20 mouse cellular contexts compared by ENCODE assay signal in genomic region chr11:109365818-109366217, GRCm38 (mm10). TPM values are rescaled to one million over a fixed set of nuclear protein-coding genes. Genes with fewer than 3 reads are reported as not detected.
A peak's percentile ranks its signal among the peaks of the same experiment; 100 is the strongest.
DNase-seq lines count a peak whose midpoint lies in the region; ATAC-seq and TF ChIP-seq lines count a peak whose summit lies in the region.
"Had no signal": no experiment of that assay in that cellular context is flagged by ENCODE, and none has a peak within 500 bp of the region (broad histone marks: within the 10 kb centered on the region; RNA-seq: fewer than 3 reads in every experiment).

No protein-coding gene starts in this region.

- no peak for DNase-seq in forebrain, postnatal 0 days
- no peak for DNase-seq in forebrain, embryonic 10.5 days (ENCODE audit: extremely low spot score, low spot score)
- no peak for DNase-seq in liver, embryonic 13.5 days
- DNase-seq in liver, embryonic 11.5 days (ENCODE audit: low spot score), result no peak
- no peak for DNase-seq in neural tube, embryonic 10.5 days (ENCODE audit: extremely low spot score, low spot score)
- DNase-seq in testis, postnatal 14 days (ENCODE audit: low spot score), result no peak
- DNase-seq in embryo, embryonic 9.5 days (ENCODE audit: extremely low spot score), result no peak
- DNase-seq: adrenal gland, adult 8-10 months; B cell, adult 2 months; cerebellum, postnatal 25 days; gastrocnemius, postnatal 10 days; heart, postnatal 36 days; lung, postnatal 14 days; thymus, adult 2 months had no signal

- H3K27me3 ChIP-seq in forebrain, postnatal 0 days (ENCODE audit: insufficient read depth, low read length), result no peaks in the 10 kb centered on the region
- H3K27me3 ChIP-seq in forebrain, embryonic 10.5 days (ENCODE audit: poor library complexity, severe bottlenecking), result peaks cover 11% of the 10 kb centered on the region
- no peaks in the 10 kb centered on the region for H3K27me3 ChIP-seq in liver, embryonic 13.5 days
- no peaks in the 10 kb centered on the region for H3K27me3 ChIP-seq in liver, embryonic 11.5 days (replicated peaks; ENCODE audit: control insufficient read depth, insufficient read depth, low read length)
- peaks cover 4% of the 10 kb centered on the region; the same call in 1 of the 2 replicates for H3K27me3 ChIP-seq in neural tube, embryonic 13.5 days
- H3K27me3 ChIP-seq: embryonic facial prominence, embryonic 15.5 days had no signal

- peak overlapping the region; percentile 73; the same call in 1 of the 2 replicates for H3K4me2 ChIP-seq in forebrain, postnatal 0 days (ENCODE audit: low read depth)
- H3K4me2 ChIP-seq in liver, embryonic 13.5 days, result peak overlapping the region; percentile 81
- H3K4me2 ChIP-seq in liver, embryonic 11.5 days, result no peak overlapping the region; the same call in 1 of the 2 replicates
- H3K4me2 ChIP-seq in neural tube, embryonic 13.5 days, result peak overlapping the region; percentile 79

- H3K36me3 ChIP-seq in forebrain, postnatal 0 days (ENCODE audit: insufficient read depth), result no peaks in the 10 kb centered on the region; the same call in none of the 2 replicates
- H3K36me3 ChIP-seq in forebrain, embryonic 10.5 days (replicated peaks), result peaks cover 56% of the 10 kb centered on the region
- H3K36me3 ChIP-seq in liver, embryonic 13.5 days, result peaks cover 38% of the 10 kb centered on the region
- H3K36me3 ChIP-seq in liver, embryonic 11.5 days (ENCODE audit: control insufficient read depth, insufficient read depth, low read length), result peaks cover 9% of the 10 kb centered on the region
- peaks cover 30% of the 10 kb centered on the region for H3K36me3 ChIP-seq in neural tube, embryonic 13.5 days

- peaks cover 26% of the 10 kb centered on the region for H3K4me1 ChIP-seq in forebrain, postnatal 0 days (ENCODE audit: insufficient read depth)
- H3K4me1 ChIP-seq in forebrain, embryonic 10.5 days, result peaks cover 45% of the 10 kb centered on the region
- peaks cover 81% of the 10 kb centered on the region for H3K4me1 ChIP-seq in liver, embryonic 13.5 days (replicated peaks)
- H3K4me1 ChIP-seq in liver, embryonic 11.5 days (replicated peaks; ENCODE audit: control insufficient read depth, insufficient read depth, low read length), result peaks cover 34% of the 10 kb centered on the region
- peaks cover 82% of the 10 kb centered on the region for H3K4me1 ChIP-seq in neural tube, embryonic 13.5 days (replicated peaks)

- no peaks in the 10 kb centered on the region for H3K9me3 ChIP-seq in forebrain, postnatal 0 days (ENCODE audit: low read length)
- H3K9me3 ChIP-seq in forebrain, embryonic 10.5 days, result no peaks in the 10 kb centered on the region
- H3K9me3 ChIP-seq in liver, embryonic 13.5 days (replicated peaks), result no peaks in the 10 kb centered on the region
- no peaks in the 10 kb centered on the region for H3K9me3 ChIP-seq in liver, embryonic 11.5 days (ENCODE audit: control insufficient read depth, low read length)
- no peaks in the 10 kb centered on the region for H3K9me3 ChIP-seq in neural tube, embryonic 13.5 days
- H3K9me3 ChIP-seq: embryonic facial prominence, embryonic 15.5 days had no signal

- H3K4me3 ChIP-seq in forebrain, postnatal 0 days (ENCODE audit: low read depth, low read length), result no peak overlapping the region
- H3K4me3 ChIP-seq in forebrain, embryonic 10.5 days, result no peak overlapping the region
- H3K4me3 ChIP-seq in liver, embryonic 13.5 days (replicated peaks), result no peak overlapping the region
- no peak overlapping the region for H3K4me3 ChIP-seq in liver, embryonic 11.5 days (ENCODE audit: low read depth, low read length)
- H3K4me3 ChIP-seq in neural tube, embryonic 13.5 days, result no peak overlapping the region
- H3K4me3 ChIP-seq: embryonic facial prominence, embryonic 15.5 days had no signal

- WGBS in forebrain, postnatal 0 days, result 90% methylated on average over 5 of the region's 5 CpGs
- WGBS in forebrain, embryonic 10.5 days, result 95% methylated on average over 5 of the region's 5 CpGs
- 89% methylated on average over 5 of the region's 5 CpGs for WGBS in liver, embryonic 13.5 days (ENCODE audit: insufficient replicate concordance)
- 94% methylated on average over 5 of the region's 5 CpGs for WGBS in liver, embryonic 11.5 days
- WGBS in neural tube, embryonic 13.5 days, result 94% methylated on average over 5 of the region's 5 CpGs

- no peak for ATAC-seq in forebrain, postnatal 0 days
- ATAC-seq in liver, embryonic 13.5 days (ENCODE audit: low read depth), result no peak
- ATAC-seq in liver, embryonic 11.5 days (replicated peaks; ENCODE audit: low FRiP score), result no peak
- ATAC-seq in neural tube, embryonic 13.5 days (ENCODE audit: low read depth), result no peak
- ATAC-seq: forebrain, embryonic 14.5 days had no signal

- no peak overlapping the region for H3K9ac ChIP-seq in forebrain, postnatal 0 days
- no peak overlapping the region for H3K9ac ChIP-seq in liver, embryonic 13.5 days
- no peak overlapping the region for H3K9ac ChIP-seq in liver, embryonic 11.5 days (ENCODE audit: low read depth, low read length)
- peak overlapping the region; percentile 52; the same call in 1 of the 2 replicates for H3K9ac ChIP-seq in neural tube, embryonic 13.5 days
- H3K9ac ChIP-seq: embryonic facial prominence, embryonic 15.5 days had no signal

- no peak for TF ChIP-seq CTCF in forebrain, postnatal 0 days (IDR thresholded peaks at IDR 0.05; ENCODE audit: low read depth)

- no peak overlapping the region for H3K27ac ChIP-seq in forebrain, postnatal 0 days (ENCODE audit: low read depth, low read length)
- H3K27ac ChIP-seq in forebrain, embryonic 10.5 days, result no peak overlapping the region
- no peak overlapping the region for H3K27ac ChIP-seq in liver, embryonic 13.5 days
- no peak overlapping the region for H3K27ac ChIP-seq in liver, embryonic 11.5 days (ENCODE audit: low read depth, low read length)
- H3K27ac ChIP-seq in neural tube, embryonic 13.5 days (replicated peaks), result no peak overlapping the region
- H3K27ac ChIP-seq: embryonic facial prominence, embryonic 15.5 days had no signal

RNA-seq across cellular contexts. Expression of gene Gna13, which starts 3.2 kb away (rescaled TPM):
- 41.8 and 52.2 TPM in 2 replicates for total RNA-seq in forebrain, postnatal 0 days (2014; rRNA removed)
- polyA plus RNA-seq in forebrain, postnatal 0 days (2015; fragmentation: Nextera tagmentation; extraction: Ambion mirVana), result 25.9 and 30.4 TPM in 2 replicates
- 16.8 and 18.3 TPM in 2 replicates for polyA plus RNA-seq in forebrain, embryonic 10.5 days (2016; fragmentation: Nextera tagmentation; extraction: Ambion mirVana)
- 14.3 and 15.9 TPM in 2 replicates for polyA plus RNA-seq in liver, embryonic 13.5 days (2015; fragmentation: Nextera tagmentation; extraction: Ambion mirVana)
- polyA plus RNA-seq in liver, embryonic 11.5 days (2014; fragmentation: Nextera tagmentation; extraction: Ambion mirVana), result 24.9 and 25.3 TPM in 2 replicates
- polyA plus RNA-seq in neural tube, embryonic 13.5 days (2015; fragmentation: Nextera tagmentation; extraction: Ambion mirVana), result 16.6 and 16.8 TPM in 2 replicates

RNA-seq across cellular contexts. Expression of gene 9930022D16Rik, which starts 47.9 kb away (rescaled TPM):
- not detected in 2 replicates for total RNA-seq in forebrain, postnatal 0 days (2014; rRNA removed)
- not detected in 2 replicates for polyA plus RNA-seq in forebrain, postnatal 0 days (2015; fragmentation: Nextera tagmentation; extraction: Ambion mirVana)
- polyA plus RNA-seq in forebrain, embryonic 10.5 days (2016; fragmentation: Nextera tagmentation; extraction: Ambion mirVana), result not detected in 2 replicates
- polyA plus RNA-seq in liver, embryonic 13.5 days (2015; fragmentation: Nextera tagmentation; extraction: Ambion mirVana), result not detected in 2 replicates
- not detected in 2 replicates for polyA plus RNA-seq in liver, embryonic 11.5 days (2014; fragmentation: Nextera tagmentation; extraction: Ambion mirVana)
- not detected in 2 replicates for polyA plus RNA-seq in neural tube, embryonic 13.5 days (2015; fragmentation: Nextera tagmentation; extraction: Ambion mirVana)
- total RNA-seq: adrenal gland, adult 8-10 months; ES-E14; gastrocnemius, postnatal 10 days; heart, postnatal 36 days; left cerebral cortex, postnatal 36 days had no signal
- polyA plus RNA-seq: embryonic facial prominence, embryonic 15.5 days; forebrain, embryonic 14.5 days; kidney, embryonic 14.5 days; thymus, adult 2 months had no signal

RNA-seq across cellular contexts. Expression of gene Amz2, which starts 59.9 kb away (rescaled TPM):
- total RNA-seq in forebrain, postnatal 0 days (2014; rRNA removed), result 200 and 213 TPM in 2 replicates
- polyA plus RNA-seq in forebrain, postnatal 0 days (2015; fragmentation: Nextera tagmentation; extraction: Ambion mirVana), result 45.5 and 46.2 TPM in 2 replicates
- polyA plus RNA-seq in forebrain, embryonic 10.5 days (2016; fragmentation: Nextera tagmentation; extraction: Ambion mirVana), result 41.9 and 44.4 TPM in 2 replicates
- 14.6 and 18.4 TPM in 2 replicates for polyA plus RNA-seq in liver, embryonic 13.5 days (2015; fragmentation: Nextera tagmentation; extraction: Ambion mirVana)
- polyA plus RNA-seq in liver, embryonic 11.5 days (2014; fragmentation: Nextera tagmentation; extraction: Ambion mirVana), result 33.7 and 35.5 TPM in 2 replicates
- polyA plus RNA-seq in neural tube, embryonic 13.5 days (2015; fragmentation: Nextera tagmentation; extraction: Ambion mirVana), result 49.1 and 61.1 TPM in 2 replicates
